Mouse (Mus musculus): ENCODE results near the gene Tmem150a. TPM values are rescaled to one million over a fixed set of nuclear protein-coding genes. Genes with fewer than 3 reads are reported as not detected.

Tmem150a gene
- polyA plus RNA-seq, 1 experiment from 2014 or later = 16.0 TPM

- no peak for ATAC-seq (ENCODE audit: low FRiP score)
- peak within 1 kb of the TSS; percentile 70 for H3K9ac ChIP-seq
Observed at GRCm38 (mm10) chr6:72380131-72380770, 25.0 kb downstream of the Tmem150a start, which contains the start of gene Vamp5. TSS of gene Vamp5 (minus strand) at chr6:72380468.

GRCm38 (mm10) chr6:72382494-72382893 is 27.2 kb downstream of the Tmem150a start:
- no peaks in the 10 kb centered on the region for H3K9me3 ChIP-seq
- no peak overlapping the region for H3K4me2 ChIP-seq
- H3K36me3 ChIP-seq = no peaks in the 10 kb centered on the region
- H3K4me3 ChIP-seq = no peak overlapping the region
- H3K4me1 ChIP-seq (replicated peaks) = peaks cover 8% of the 10 kb centered on the region
- H3K27me3 ChIP-seq = peaks cover 35% of the 10 kb centered on the region
- H3K27ac ChIP-seq = no peak overlapping the region
- no peak overlapping the region for H3K9ac ChIP-seq
- WGBS = 85% methylated on average over 6 of the region's 6 CpGs
- ATAC-seq (ENCODE audit: low FRiP score) = no peak

More at GRCm38 (mm10) chr6:72380131-72380770, 25.0 kb downstream of the Tmem150a start, which contains the start of gene Vamp5:
- Histone ChIP-seq H3K4me3 (peak within 1 kb of the TSS; percentile 43), H3K4me2 (peak within 1 kb of the TSS; percentile 59), H3K4me1 (replicated peaks) (peaks cover 8% of the 10 kb centered on the region), H3K9me3 (no peaks in the 10 kb centered on the region), H3K27me3 (peaks cover 34% of the 10 kb centered on the region), H3K36me3 (no peaks in the 10 kb centered on the region), H3K27ac (no peak within 1 kb of the TSS)
- WGBS = 2% methylated on average over 48 of the region's 49 CpGs

DNA sequence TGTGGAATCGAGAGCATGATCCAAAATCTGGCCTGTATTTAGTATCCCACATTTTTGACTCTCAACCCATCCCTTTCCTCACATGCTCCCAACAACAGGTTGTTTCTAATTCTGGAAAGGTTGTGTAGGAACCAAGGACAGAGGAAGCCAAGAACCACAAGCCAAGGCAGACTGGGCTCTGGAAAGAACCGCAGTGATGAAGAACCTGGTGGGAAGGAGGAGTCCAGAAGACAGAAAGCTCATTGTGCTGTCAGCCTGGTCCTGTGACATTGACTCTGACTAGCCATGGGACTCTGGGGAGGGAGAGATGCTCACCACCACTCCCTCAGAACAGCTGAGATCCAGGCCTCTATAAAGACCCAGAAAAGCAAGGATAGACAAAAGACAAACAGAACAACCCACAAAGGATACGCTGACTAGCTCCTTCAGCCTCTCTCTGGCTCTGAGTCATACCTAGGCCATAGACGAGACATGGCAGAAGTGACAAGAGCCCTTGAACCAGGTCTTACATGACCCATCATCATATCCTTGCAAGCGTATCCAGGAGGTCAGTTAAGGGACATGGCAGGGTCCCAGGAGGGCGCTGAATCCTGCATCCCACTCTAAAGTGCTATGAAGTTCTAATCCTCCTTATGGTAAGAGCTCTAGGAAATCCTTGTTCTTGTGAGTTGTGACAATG is 28.0 kb downstream of the Tmem150a start:
- no peak overlapping the region for H3K27ac ChIP-seq
- peaks cover 8% of the 10 kb centered on the region for H3K4me1 ChIP-seq (replicated peaks)
- H3K36me3 ChIP-seq = no peaks in the 10 kb centered on the region
- ATAC-seq (ENCODE audit: low FRiP score) = no peak
- H3K9ac ChIP-seq = no peak overlapping the region
- no peak overlapping the region for H3K4me3 ChIP-seq
- H3K9me3 ChIP-seq = no peaks in the 10 kb centered on the region
- H3K4me2 ChIP-seq = no peak overlapping the region
- peaks cover 39% of the 10 kb centered on the region for H3K27me3 ChIP-seq
- 85% methylated on average over 6 of the region's 6 CpGs for WGBS

DNA sequence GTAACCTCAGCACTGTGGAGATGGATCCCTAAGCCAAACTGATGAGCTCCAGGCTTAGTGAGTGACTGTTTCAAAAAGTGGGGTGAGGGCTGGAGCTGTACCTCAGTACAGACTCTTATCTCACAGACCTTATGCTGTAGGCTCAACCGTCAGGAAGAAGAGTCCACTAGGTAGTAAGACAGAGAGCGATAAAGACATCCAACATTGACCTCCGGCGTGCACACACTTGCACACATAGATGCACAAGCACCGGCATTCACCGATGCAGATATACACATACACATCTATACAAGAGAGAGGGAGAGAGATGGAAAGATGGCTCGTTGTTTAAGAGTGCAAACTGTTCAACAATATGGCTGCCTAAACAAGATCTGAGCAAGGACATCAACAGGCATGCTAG is 28.7 kb downstream of the Tmem150a start:
- no peak overlapping the region for H3K27ac ChIP-seq
- peaks cover 8% of the 10 kb centered on the region for H3K4me1 ChIP-seq (replicated peaks)
- no peak overlapping the region for H3K4me2 ChIP-seq
- peaks cover 35% of the 10 kb centered on the region for H3K27me3 ChIP-seq
- no peak overlapping the region for H3K4me3 ChIP-seq
- no peaks in the 10 kb centered on the region for H3K9me3 ChIP-seq
- no peaks in the 10 kb centered on the region for H3K36me3 ChIP-seq
- 94% methylated on average over 7 of the region's 7 CpGs for WGBS
- no peak for ATAC-seq (ENCODE audit: low FRiP score)
- no peak overlapping the region for H3K9ac ChIP-seq

DNA sequence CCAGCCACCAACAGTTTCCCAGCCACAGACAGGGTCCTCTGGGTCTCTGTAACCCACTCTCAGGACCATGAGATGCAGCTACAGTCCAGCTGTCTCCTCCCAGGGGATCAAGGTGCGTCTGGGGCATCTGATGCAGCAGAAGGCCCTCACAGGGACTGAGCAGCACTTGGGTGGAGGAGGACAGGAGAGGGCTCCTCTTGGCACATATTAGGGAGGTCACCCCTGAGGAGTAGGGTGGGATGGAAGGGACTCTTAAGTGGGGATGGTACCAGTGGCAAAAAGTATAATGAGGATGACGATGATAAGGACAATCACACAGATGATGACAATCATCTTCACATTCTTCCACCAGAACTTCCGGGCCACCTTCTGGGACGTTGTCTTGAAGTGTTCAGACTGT is 30.0 kb downstream of the Tmem150a start:
- Histone ChIP-seq H3K9ac (no peak overlapping the region), H3K4me3 (no peak overlapping the region), H3K27ac (no peak overlapping the region), H3K4me1 (replicated peaks) (peaks cover 13% of the 10 kb centered on the region), H3K36me3 (no peaks in the 10 kb centered on the region), H3K9me3 (no peaks in the 10 kb centered on the region), H3K4me2 (no peak overlapping the region), H3K27me3 (peaks cover 35% of the 10 kb centered on the region)
- WGBS = 88% methylated on average over 4 of the region's 4 CpGs
- ATAC-seq (ENCODE audit: low FRiP score) = no peak

GRCm38 (mm10) chr6:72386561-72386960 is 31.3 kb downstream of the Tmem150a start:
- no peaks in the 10 kb centered on the region for H3K36me3 ChIP-seq
- whole genome bisulfite sequencing = 95% methylated on average over 2 of the region's 2 CpGs
- no peaks in the 10 kb centered on the region for H3K9me3 ChIP-seq
- H3K4me2 ChIP-seq = no peak overlapping the region
- peaks cover 34% of the 10 kb centered on the region for H3K27me3 ChIP-seq
- peaks cover 12% of the 10 kb centered on the region for H3K4me1 ChIP-seq (replicated peaks)
- H3K27ac ChIP-seq = no peak overlapping the region
- no peak for ATAC-seq (ENCODE audit: low FRiP score)
- H3K4me3 ChIP-seq = no peak overlapping the region
- H3K9ac ChIP-seq = no peak overlapping the region

- 75% methylated on average over 3 of the region's 3 CpGs for WGBS
- H3K4me1 ChIP-seq (replicated peaks) = peaks cover 12% of the 10 kb centered on the region
- no peak for ATAC-seq (ENCODE audit: low FRiP score)
Observed at GRCm38 (mm10) chr6:72387816-72388215, 32.6 kb downstream of the Tmem150a start.

GRCm38 (mm10) chr6:72388266-72388665 is 33.0 kb downstream of the Tmem150a start:
- Histone ChIP-seq H3K4me3 (no peak overlapping the region), H3K27me3 (peaks cover 32% of the 10 kb centered on the region), H3K9ac (no peak overlapping the region), H3K4me2 (no peak overlapping the region), H3K27ac (no peak overlapping the region), H3K36me3 (no peaks in the 10 kb centered on the region), H3K4me1 (replicated peaks) (peaks cover 12% of the 10 kb centered on the region), H3K9me3 (no peaks in the 10 kb centered on the region)
- 76% methylated on average over 10 of the region's 10 CpGs for WGBS
- no peak for ATAC-seq (ENCODE audit: low FRiP score)

More at GRCm38 (mm10) chr6:72387816-72388215, 32.6 kb downstream of the Tmem150a start:
- Histone ChIP-seq H3K9me3 (no peaks in the 10 kb centered on the region), H3K36me3 (no peaks in the 10 kb centered on the region), H3K27ac (no peak overlapping the region), H3K4me2 (no peak overlapping the region), H3K27me3 (peaks cover 32% of the 10 kb centered on the region), H3K9ac (no peak overlapping the region), H3K4me3 (no peak overlapping the region)

GRCm38 (mm10) chr6:72388791-72389329 is 33.6 kb downstream of the Tmem150a start:
- ATAC-seq (ENCODE audit: low FRiP score) = no peak
- no peaks in the 10 kb centered on the region for H3K9me3 ChIP-seq
- no peak overlapping the region for H3K9ac ChIP-seq
- 91% methylated on average over 6 of the region's 6 CpGs for WGBS
- peaks cover 12% of the 10 kb centered on the region for H3K4me1 ChIP-seq (replicated peaks)
- peaks cover 32% of the 10 kb centered on the region for H3K27me3 ChIP-seq
- H3K36me3 ChIP-seq = no peaks in the 10 kb centered on the region
- no peak overlapping the region for H3K27ac ChIP-seq
- no peak overlapping the region for H3K4me2 ChIP-seq
- H3K4me3 ChIP-seq = no peak overlapping the region

GRCm38 (mm10) chr6:72389471-72389940 is 34.3 kb downstream of the Tmem150a start:
- WGBS = 30% methylated on average over 13 of the region's 13 CpGs
- peaks cover 12% of the 10 kb centered on the region for H3K4me1 ChIP-seq (replicated peaks)
- no peak for ATAC-seq (ENCODE audit: low FRiP score)
- H3K36me3 ChIP-seq = no peaks in the 10 kb centered on the region
- peak overlapping the region; percentile 35 for H3K4me3 ChIP-seq
- H3K4me2 ChIP-seq = peak overlapping the region; percentile 54
- H3K9ac ChIP-seq = peak overlapping the region; percentile 66
- H3K9me3 ChIP-seq = no peaks in the 10 kb centered on the region
- H3K27me3 ChIP-seq = peaks cover 32% of the 10 kb centered on the region
- 0 out of 2 replicates have a peak overlapping the region, but pooled peaks have one; percentile 55 for H3K27ac ChIP-seq

DNA sequence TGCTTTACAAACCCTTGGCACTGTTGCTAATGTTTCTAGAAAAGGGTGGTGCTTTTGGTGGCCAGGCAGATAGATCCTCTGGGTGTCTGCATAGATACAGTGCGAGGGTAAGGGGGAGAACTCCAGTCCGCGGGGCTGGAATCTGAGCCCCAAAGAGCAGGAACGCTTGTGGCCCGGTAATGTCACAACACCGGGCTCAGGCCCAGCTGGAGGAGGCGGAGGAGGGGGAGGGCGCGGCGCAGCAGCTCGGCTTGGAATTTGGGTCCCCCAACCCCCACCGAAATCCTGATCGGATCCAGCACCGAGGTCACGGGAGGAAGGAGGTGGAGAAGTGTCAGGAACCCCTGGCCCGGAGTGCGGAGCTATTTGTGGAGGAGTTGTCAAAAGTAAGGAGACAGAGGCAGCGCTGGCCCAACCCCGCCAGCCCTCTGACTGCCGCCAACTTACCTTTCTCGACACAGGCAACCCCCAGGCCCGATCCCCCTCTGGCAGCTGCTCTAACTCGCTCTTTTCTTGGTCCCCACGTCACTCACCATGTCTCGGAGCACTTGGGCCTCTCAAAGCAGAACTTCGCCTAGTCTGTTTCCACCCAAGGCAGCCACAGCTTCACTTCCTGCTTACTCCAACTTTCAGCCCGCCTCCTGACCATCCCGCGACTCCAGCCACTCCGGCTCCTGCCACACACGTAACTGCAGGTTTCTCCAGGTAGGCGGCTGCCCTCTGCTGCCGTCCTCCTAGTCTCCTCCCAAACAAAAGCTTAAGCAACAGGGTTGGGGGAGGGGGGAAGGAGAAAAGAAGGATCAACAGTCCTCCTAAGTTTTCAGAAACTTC is 34.9 kb downstream of the Tmem150a start, which contains the start of gene Vamp8:
Gene Vamp8, minus strand, starts transcription at position 763 of the 831 bp plus-strand sequence.
- H3K9me3 ChIP-seq = no peaks in the 10 kb centered on the region
- peaks cover 32% of the 10 kb centered on the region for H3K27me3 ChIP-seq
- H3K27ac ChIP-seq = peak within 1 kb of the TSS; percentile 55; the same call in 1 of the 2 replicates
- H3K4me1 ChIP-seq (replicated peaks) = peaks cover 12% of the 10 kb centered on the region
- WGBS = 2% methylated on average over 33 of the region's 33 CpGs
- H3K36me3 ChIP-seq = no peaks in the 10 kb centered on the region
- peak within 1 kb of the TSS; percentile 66 for H3K9ac ChIP-seq
- H3K4me3 ChIP-seq = peak within 1 kb of the TSS; percentile 35
- ATAC-seq (ENCODE audit: low FRiP score) = 0 out of 2 replicates have a peak, but pooled peaks have one; percentile 49
- H3K4me2 ChIP-seq = peak within 1 kb of the TSS; percentile 54

Data from hindbrain, embryonic 13.5 days (tissue).